In genomic region chr11:106084911-106085561, GRCm38 (mm10) we compare ENCODE assay signal across 8 mouse cellular contexts. TPM values are rescaled to one million over a fixed set of nuclear protein-coding genes. Genes with fewer than 3 reads are reported as not detected.
A peak's percentile ranks its signal among the peaks of the same experiment; 100 is the strongest.
DNase-seq lines count a peak whose midpoint lies in the region; ATAC-seq lines count a peak whose summit lies in the region.

No protein-coding gene starts in this region.

- H3K9ac ChIP-seq in hindbrain, embryonic 15.5 days: peak overlapping the region; percentile 94

- no peaks in the 10 kb centered on the region for H3K27me3 ChIP-seq in hindbrain, embryonic 15.5 days

- peak overlapping the region; percentile 88 for H3K4me3 ChIP-seq in hindbrain, embryonic 15.5 days

- peaks cover 22% of the 10 kb centered on the region for H3K4me1 ChIP-seq in hindbrain, embryonic 15.5 days (replicated peaks)

- H3K9me3 ChIP-seq in hindbrain, embryonic 15.5 days: no peaks in the 10 kb centered on the region

- peak overlapping the region; percentile 97 for H3K27ac ChIP-seq in hindbrain, embryonic 15.5 days (replicated peaks)

- peak; percentile 31 for ATAC-seq in hindbrain, embryonic 15.5 days (ENCODE audit: low FRiP score, low read depth)

- WGBS in hindbrain, embryonic 15.5 days: 1% methylated on average over 58 of the region's 61 CpGs

- no peaks in the 10 kb centered on the region for H3K36me3 ChIP-seq in hindbrain, embryonic 15.5 days

- peak overlapping the region; percentile 92 for H3K4me2 ChIP-seq in hindbrain, embryonic 15.5 days

- peak; percentile 62 for DNase-seq in T-cell, adult 2 months (ENCODE audit: low spot score)
- peak; percentile 80 to 81 for DNase-seq in cerebellum, postnatal 14 days
- DNase-seq in frontal cortex, postnatal 36 days (ENCODE audit: low spot score in 2 of 2): peak; percentile 60
- peak; percentile 60 to 76 for DNase-seq in left cerebral cortex, adult 18-20 months (ENCODE audit: low spot score in 2 of 2)
- DNase-seq in lung, postnatal 4 days: peak; percentile 86 to 91
- peak; percentile 43 for DNase-seq in retina, postnatal 7 days (ENCODE audit: low read depth, low spot score)
- peak; percentile 61 to 76 for DNase-seq in urinary bladder, adult 18-20 months (ENCODE audit: low spot score in 2 of 2)

RNA-seq across cellular contexts. Expression of gene Map3k3, which starts 0.6 kb away (rescaled TPM):
- polyA plus RNA-seq in hindbrain, embryonic 15.5 days (2015; fragmentation: Nextera tagmentation; extraction: Ambion mirVana): 13.2 and 14.1 TPM in 2 replicates
- total RNA-seq in left cerebral cortex, adult 18-20 months (2021): 10 to 100 TPM; 30.7 to 31.0 TPM

RNA-seq across cellular contexts. Expression of gene Taco1, which starts 19.2 kb away (rescaled TPM):
- 7.1 and 7.6 TPM in 2 replicates for polyA plus RNA-seq in hindbrain, embryonic 15.5 days (2015; fragmentation: Nextera tagmentation; extraction: Ambion mirVana)
- total RNA-seq in left cerebral cortex, adult 18-20 months (2021): 10 to 100 TPM; 17.9 to 19.7 TPM

RNA-seq across cellular contexts. Expression of gene Dcaf7, which starts 48.4 kb away (rescaled TPM):
- 154 and 158 TPM in 2 replicates for polyA plus RNA-seq in hindbrain, embryonic 15.5 days (2015; fragmentation: Nextera tagmentation; extraction: Ambion mirVana)
- 100 to 1,000 TPM; 128 to 138 TPM for total RNA-seq in left cerebral cortex, adult 18-20 months (2021)

Comparison
In these comparisons a context has a peak if more than half of its experiments do, and no peak if none do; other contexts are left out.
1. Peak in every context shown above with its lines: DNase-seq, ATAC-seq, H3K4me3 ChIP-seq and H3K27ac ChIP-seq.